Comparison of ENCODE assay signal across 23 mouse cellular contexts in genomic region chr15:83528892-83529291, GRCm38 (mm10). TPM values are rescaled to one million over a fixed set of nuclear protein-coding genes. Genes with fewer than 3 reads are reported as not detected.
A peak's percentile ranks its signal among the peaks of the same experiment; 100 is the strongest.
DNase-seq lines count a peak whose midpoint lies in the region; ATAC-seq and TF ChIP-seq lines count a peak whose summit lies in the region.
"Had no signal": no experiment of that assay in that cellular context is flagged by ENCODE, and none has a peak within 500 bp of the region (broad histone marks: within the 10 kb centered on the region; RNA-seq: fewer than 3 reads in every experiment).

No protein-coding gene starts in this region.

- no peak for TF ChIP-seq POLR2A in liver, adult 2 months (IDR thresholded peaks at IDR 0.05; ENCODE audit: extremely low read depth, insufficient read depth, low read length)

- H3K9ac ChIP-seq in heart, embryonic 14.5 days (ENCODE audit: low read length) = no peak overlapping the region
- H3K9ac ChIP-seq in liver, adult 2 months (ENCODE audit: low read depth, low read length) = no peak overlapping the region
- H3K9ac ChIP-seq in liver, embryonic 12.5 days = no peak overlapping the region
- H3K9ac ChIP-seq in kidney, embryonic 15.5 days = no peak overlapping the region
- no peak overlapping the region for H3K9ac ChIP-seq in stomach, postnatal 0 days (ENCODE audit: low read length)
- H3K9ac ChIP-seq: embryonic facial prominence, embryonic 12.5 days; forebrain, embryonic 13.5 days; limb, embryonic 13.5 days; liver, embryonic 15.5 days had no signal

- peaks cover 20% of the 10 kb centered on the region for H3K36me3 ChIP-seq in heart, embryonic 14.5 days (ENCODE audit: control insufficient read depth, insufficient read depth, low read length)
- H3K36me3 ChIP-seq in liver, adult 2 months (ENCODE audit: control insufficient read depth, insufficient read depth, low read length) = no peaks in the 10 kb centered on the region; the same call in 1 of the 2 replicates
- H3K36me3 ChIP-seq in liver, embryonic 12.5 days = no peaks in the 10 kb centered on the region
- H3K36me3 ChIP-seq in kidney, embryonic 15.5 days = no peaks in the 10 kb centered on the region
- no peaks in the 10 kb centered on the region for H3K36me3 ChIP-seq in stomach, postnatal 0 days (ENCODE audit: control insufficient read depth, insufficient read depth, low read length)
- H3K36me3 ChIP-seq: embryonic facial prominence, embryonic 12.5 days; limb, embryonic 13.5 days; liver, embryonic 15.5 days had no signal

- H3K4me1 ChIP-seq in heart, embryonic 14.5 days (ENCODE audit: control insufficient read depth in 2 of 2, insufficient read depth in 2 of 2, low read length in 2 of 2) = peaks cover 45 to 61% of the 10 kb centered on the region in 2 experiments
- peaks cover 41% of the 10 kb centered on the region for H3K4me1 ChIP-seq in liver, adult 2 months (ENCODE audit: control insufficient read depth, insufficient read depth, low read length)
- peaks cover 41% of the 10 kb centered on the region for H3K4me1 ChIP-seq in liver, embryonic 12.5 days
- H3K4me1 ChIP-seq in kidney, embryonic 15.5 days = peaks cover 57% of the 10 kb centered on the region
- no peaks in the 10 kb centered on the region; the same call in 1 of the 2 replicates for H3K4me1 ChIP-seq in stomach, postnatal 0 days (replicated peaks; ENCODE audit: control insufficient read depth, insufficient read depth)

- H3K79me2 ChIP-seq in liver, adult 2 months (ENCODE audit: control insufficient read depth, insufficient read depth, low read length) = peaks cover 21% of the 10 kb centered on the region

- no peaks in the 10 kb centered on the region for H3K27me3 ChIP-seq in heart, embryonic 14.5 days (ENCODE audit: control insufficient read depth, insufficient read depth, low read length)
- H3K27me3 ChIP-seq in liver, adult 2 months (ENCODE audit: control insufficient read depth, insufficient read depth, low read length) = no peaks in the 10 kb centered on the region
- H3K27me3 ChIP-seq in liver, embryonic 12.5 days (replicated peaks) = peaks cover 77% of the 10 kb centered on the region
- H3K27me3 ChIP-seq in kidney, embryonic 15.5 days = peaks cover 41% of the 10 kb centered on the region
- no peaks in the 10 kb centered on the region for H3K27me3 ChIP-seq in stomach, postnatal 0 days (ENCODE audit: control insufficient read depth, insufficient read depth, low read length)

- no peak for DNase-seq in heart, postnatal 4 days
- peak; percentile 61 for DNase-seq in liver, adult 2 months (ENCODE audit: extremely low read depth, low read depth, low spot score)
- no peak for DNase-seq in stomach, postnatal 0 days (ENCODE audit: low spot score)
- DNase-seq in gastrocnemius, postnatal 25 days = no peak
- DNase-seq: adrenal gland, adult 2 months; cerebellum, adult 9-11 months; gastrocnemius, postnatal 10 days; layer of hippocampus, postnatal 36 days; lung, postnatal 4 days; right cerebral cortex, postnatal 25 days had no signal

- TF ChIP-seq EP300 in stomach, postnatal 0 days (optimal IDR thresholded peaks at IDR 0.05) = no peak

- no peaks in the 10 kb centered on the region for H3K9me3 ChIP-seq in heart, embryonic 14.5 days (ENCODE audit: control insufficient read depth, low read length)
- H3K9me3 ChIP-seq in liver, embryonic 12.5 days (replicated peaks) = no peaks in the 10 kb centered on the region
- no peaks in the 10 kb centered on the region for H3K9me3 ChIP-seq in kidney, embryonic 15.5 days (replicated peaks)
- no peaks in the 10 kb centered on the region for H3K9me3 ChIP-seq in stomach, postnatal 0 days (ENCODE audit: control insufficient read depth, low read length)
- H3K9me3 ChIP-seq: embryonic facial prominence, embryonic 12.5 days; forebrain, embryonic 13.5 days; limb, embryonic 13.5 days; liver, embryonic 15.5 days had no signal

- no peak for ATAC-seq in heart, embryonic 14.5 days (ENCODE audit: insufficient number of reproducible peaks, insufficient read depth, low FRiP score, low read depth)
- no peak for ATAC-seq in liver, embryonic 12.5 days
- ATAC-seq in kidney, embryonic 15.5 days (replicated peaks; ENCODE audit: low FRiP score) = no peak
- ATAC-seq in stomach, postnatal 0 days (ENCODE audit: low FRiP score, low TSS enrichment) = no peak
- ATAC-seq: forebrain, embryonic 13.5 days; hindbrain, embryonic 16.5 days; intestine, embryonic 16.5 days had no signal

- peak overlapping the region in 1 of 2 experiments; percentile 24; a peak in 2 of 4 replicates for H3K27ac ChIP-seq in heart, embryonic 14.5 days (replicated peaks in 1 of 2; ENCODE audit: control insufficient read depth in 1 of 2, insufficient read depth in 1 of 2, low read depth in 2 of 2, low read length in 2 of 2)
- peak overlapping the region; percentile 88 for H3K27ac ChIP-seq in liver, adult 2 months (replicated peaks; ENCODE audit: insufficient read depth, low read depth, low read length)
- no peak overlapping the region for H3K27ac ChIP-seq in liver, embryonic 12.5 days
- peak overlapping the region; percentile 59 for H3K27ac ChIP-seq in kidney, embryonic 15.5 days
- 0 out of 2 replicates have a peak overlapping the region, but pooled peaks have one; percentile 40 for H3K27ac ChIP-seq in stomach, postnatal 0 days (replicated peaks)
- H3K27ac ChIP-seq: embryonic facial prominence, embryonic 12.5 days; forebrain, embryonic 13.5 days; layer of hippocampus, adult 2 months; limb, embryonic 13.5 days; liver, embryonic 15.5 days had no signal

- no peak for TF ChIP-seq CTCF in liver, adult 2 months (IDR thresholded peaks at IDR 0.05; ENCODE audit: low read depth, low read length)
- no peak for TF ChIP-seq CTCF in stomach, postnatal 0 days (IDR thresholded peaks at IDR 0.05; ENCODE audit: low read depth)

- H3K4me2 ChIP-seq in heart, embryonic 14.5 days (ENCODE audit: low read length) = peak overlapping the region; percentile 71
- no peak overlapping the region for H3K4me2 ChIP-seq in liver, embryonic 12.5 days
- no peak overlapping the region for H3K4me2 ChIP-seq in kidney, embryonic 15.5 days
- H3K4me2 ChIP-seq in stomach, postnatal 0 days (replicated peaks; ENCODE audit: low read depth) = no peak overlapping the region
- H3K4me2 ChIP-seq: embryonic facial prominence, embryonic 12.5 days; forebrain, embryonic 13.5 days; limb, embryonic 13.5 days; liver, embryonic 15.5 days had no signal

- H3K4me3 ChIP-seq in heart, embryonic 14.5 days (ENCODE audit: control insufficient read depth in 1 of 2, insufficient read depth in 1 of 2, low read depth in 1 of 2, low read length in 2 of 2) = no peak overlapping the region
- H3K4me3 ChIP-seq in liver, adult 2 months (ENCODE audit: insufficient read depth, low read depth, low read length) = no peak overlapping the region
- H3K4me3 ChIP-seq in liver, embryonic 12.5 days = no peak overlapping the region
- H3K4me3 ChIP-seq in kidney, embryonic 15.5 days (replicated peaks) = no peak overlapping the region
- H3K4me3 ChIP-seq in stomach, postnatal 0 days (ENCODE audit: low read depth, low read length) = no peak overlapping the region
- H3K4me3 ChIP-seq: embryonic facial prominence, embryonic 12.5 days; erythroblast, embryonic 14.5 days; forebrain, embryonic 13.5 days; layer of hippocampus, adult 2 months; limb, embryonic 13.5 days; liver, embryonic 15.5 days had no signal

- WGBS in heart, embryonic 14.5 days = 34% methylated on average over 4 of the region's 4 CpGs
- 33% methylated on average over 4 of the region's 4 CpGs for WGBS in liver, adult 2 months
- 51% methylated on average over 4 of the region's 4 CpGs for WGBS in liver, embryonic 12.5 days (ENCODE audit: insufficient replicate concordance)
- 65% methylated on average over 4 of the region's 4 CpGs for WGBS in kidney, embryonic 15.5 days
- 55% methylated on average over 4 of the region's 4 CpGs for WGBS in stomach, postnatal 0 days

RNA-seq across cellular contexts. Expression of gene Bik, which starts 2.2 kb away (rescaled TPM):
- polyA plus RNA-seq in heart, embryonic 14.5 days (2014; fragmentation: Nextera tagmentation; extraction: Ambion mirVana) = 34.9 and 37.2 TPM in 2 replicates
- total RNA-seq in heart, postnatal 4 days (2021) = 10 to 100 TPM; 22.8 to 28.0 TPM
- total RNA-seq in liver, adult 2 months (2014; rRNA removed) = 7.0 and 9.3 TPM in 2 replicates
- polyA plus RNA-seq in liver, adult 2 months (2012; rRNA removed) = 6.3 and 7.8 TPM in 2 replicates
- 2.2 and 2.7 TPM in 2 replicates for polyA plus RNA-seq in liver, embryonic 12.5 days (2016; fragmentation: Nextera tagmentation; extraction: Ambion mirVana)
- 10.6 and 11.0 TPM in 2 replicates for polyA plus RNA-seq in kidney, embryonic 15.5 days (2015; fragmentation: Nextera tagmentation; extraction: Ambion mirVana)
- 4.2 and 5.2 TPM in 2 replicates for polyA plus RNA-seq in stomach, postnatal 0 days (2015; fragmentation: Nextera tagmentation; extraction: Ambion mirVana)
- total RNA-seq in gastrocnemius, postnatal 25 days (2021) = 1 to 10 TPM in 1 of 2 experiments, under 1 TPM in 1; 0.59 to 1.3 TPM
- total RNA-seq: hematopoietic stem cell, adult 5-6 weeks; layer of hippocampus, adult 2 months; left cerebral cortex, postnatal 14 days had no signal
- polyA plus RNA-seq: erythroblast, embryonic 14.5 days had no signal

RNA-seq across cellular contexts. Expression of gene Ttll1, which starts 18.2 kb away (rescaled TPM):
- polyA plus RNA-seq in heart, embryonic 14.5 days (2014; fragmentation: Nextera tagmentation; extraction: Ambion mirVana) = 17.6 and 17.8 TPM in 2 replicates
- 10 to 100 TPM; 20.7 to 24.3 TPM for total RNA-seq in heart, postnatal 4 days (2021)
- total RNA-seq in liver, adult 2 months (2014; rRNA removed) = 1.0 and 1.3 TPM in 2 replicates
- 2.1 and 2.2 TPM in 2 replicates for polyA plus RNA-seq in liver, adult 2 months (2012; rRNA removed)
- polyA plus RNA-seq in liver, embryonic 12.5 days (2016; fragmentation: Nextera tagmentation; extraction: Ambion mirVana) = 9.6 and 10.0 TPM in 2 replicates
- 25.3 and 28.7 TPM in 2 replicates for polyA plus RNA-seq in kidney, embryonic 15.5 days (2015; fragmentation: Nextera tagmentation; extraction: Ambion mirVana)
- polyA plus RNA-seq in stomach, postnatal 0 days (2015; fragmentation: Nextera tagmentation; extraction: Ambion mirVana) = 10.2 and 11.4 TPM in 2 replicates
- total RNA-seq in gastrocnemius, postnatal 25 days (2021) = 1 to 10 TPM; 2.2 to 6.3 TPM

RNA-seq across cellular contexts. Expression of gene Tspo, which starts 34.5 kb away (rescaled TPM):
- polyA plus RNA-seq in heart, embryonic 14.5 days (2014; fragmentation: Nextera tagmentation; extraction: Ambion mirVana) = 191 TPM in 2 replicates
- total RNA-seq in heart, postnatal 4 days (2021) = 10 to 100 TPM; 78.3 to 85.3 TPM
- 99.9 and 123 TPM in 2 replicates for total RNA-seq in liver, adult 2 months (2014; rRNA removed)
- polyA plus RNA-seq in liver, adult 2 months (2012; rRNA removed) = 206 and 283 TPM in 2 replicates
- 186 and 192 TPM in 2 replicates for polyA plus RNA-seq in liver, embryonic 12.5 days (2016; fragmentation: Nextera tagmentation; extraction: Ambion mirVana)
- 69.2 and 77.2 TPM in 2 replicates for polyA plus RNA-seq in kidney, embryonic 15.5 days (2015; fragmentation: Nextera tagmentation; extraction: Ambion mirVana)
- 277 and 284 TPM in 2 replicates for polyA plus RNA-seq in stomach, postnatal 0 days (2015; fragmentation: Nextera tagmentation; extraction: Ambion mirVana)
- 10 to 100 TPM; 21.2 to 34.5 TPM for total RNA-seq in gastrocnemius, postnatal 25 days (2021)

RNA-seq across cellular contexts. Expression of gene Mcat, which starts 34.7 kb away (rescaled TPM):
- polyA plus RNA-seq in heart, embryonic 14.5 days (2014; fragmentation: Nextera tagmentation; extraction: Ambion mirVana) = 33.0 and 33.4 TPM in 2 replicates
- 10 to 100 TPM; 33.0 to 34.4 TPM for total RNA-seq in heart, postnatal 4 days (2021)
- 25.9 and 27.9 TPM in 2 replicates for total RNA-seq in liver, adult 2 months (2014; rRNA removed)
- polyA plus RNA-seq in liver, adult 2 months (2012; rRNA removed) = 29.3 and 30.7 TPM in 2 replicates
- 27.1 and 28.1 TPM in 2 replicates for polyA plus RNA-seq in liver, embryonic 12.5 days (2016; fragmentation: Nextera tagmentation; extraction: Ambion mirVana)
- 35.1 and 36.6 TPM in 2 replicates for polyA plus RNA-seq in kidney, embryonic 15.5 days (2015; fragmentation: Nextera tagmentation; extraction: Ambion mirVana)
- 24.9 and 25.5 TPM in 2 replicates for polyA plus RNA-seq in stomach, postnatal 0 days (2015; fragmentation: Nextera tagmentation; extraction: Ambion mirVana)
- total RNA-seq in gastrocnemius, postnatal 25 days (2021) = 10 to 100 TPM; 18.6 to 21.4 TPM
